Mouse (Mus musculus) ES-E14 (cell line): ENCODE measurements at regions not wholly inside any gene's neighbourhood (a gene's known extent, or its start where the extent isn't known, plus 50 kb on each side); places are given as distances from the start of the nearest gene placed in this dataset.

Experiments
- DNase-seq: peaks from one replicate; pipeline ENCODE4 v3.0.0-alpha.2; 2013; ENCODE audit warnings: low read depth, low spot score
- H3K27ac ChIP-seq: 2 replicates; pipeline ENCODE4 v1.5.1; 2012; ENCODE audit warnings: low read depth, mild to moderate bottlenecking, low read length, moderate library complexity, mixed read lengths; ENCODE audit not compliant: poor library complexity, insufficient read depth, severe bottlenecking
- H3K36me3 ChIP-seq: 2 replicates; pipeline ENCODE4 v1.6.1; 2012; ENCODE audit warnings: mild to moderate bottlenecking, low read length, moderate library complexity, mixed read lengths; ENCODE audit not compliant: control insufficient read depth, poor library complexity, insufficient read depth, severe bottlenecking
- H3K4me1 ChIP-seq, 2 experiments: fragments of 150-350 bp in 1 of 2; sonication (generic) in 1 of 2; 2 replicates each; pipeline ENCODE4 v1.6.1; 2012; ENCODE audit warnings: low read length in 2 of 2, mild to moderate bottlenecking in 1 of 2, mixed read lengths in 1 of 2; ENCODE audit not compliant: control insufficient read depth in 2 of 2, insufficient read depth in 2 of 2, poor library complexity in 1 of 2
- H3K4me3 ChIP-seq, 2 experiments: fragments of 150-350 bp in 1 of 2; sonication (generic) in 1 of 2; 2 replicates each; pipeline ENCODE4 v1.5.1; 2012; ENCODE audit warnings: low read length in 2 of 2, low read depth in 1 of 2, mild to moderate bottlenecking in 1 of 2, mixed read lengths in 1 of 2; ENCODE audit not compliant: insufficient read depth in 1 of 2, poor library complexity in 1 of 2, severe bottlenecking in 1 of 2
- H3K9ac ChIP-seq: 2 replicates; pipeline ENCODE4 v1.6.1; 2012; ENCODE audit warnings: low read depth, mild to moderate bottlenecking, low read length, mixed read lengths; ENCODE audit not compliant: poor library complexity, insufficient read depth, severe bottlenecking
- H3K9me3 ChIP-seq: fragments of 150-350 bp; sonication (generic); 2 replicates; pipeline ENCODE4 v1.6.1; 2012; ENCODE audit warnings: low read depth, mild to moderate bottlenecking, low read length; ENCODE audit not compliant: control insufficient read depth, insufficient read depth
- CHD2 ChIP-seq: IDR thresholded peaks from 2 replicates; pipeline ENCODE4 v1.6.1; 2014; ENCODE audit warnings: mild to moderate bottlenecking, low read depth, low read length, inconsistent platforms
- HCFC1 ChIP-seq: IDR thresholded peaks from 2 replicates; pipeline ENCODE4 v1.6.1; 2012; ENCODE audit warnings: low read length, inconsistent platforms, borderline replicate concordance; ENCODE audit not compliant: insufficient read depth
- MAFK ChIP-seq: IDR thresholded peaks from 2 replicates; pipeline ENCODE4 v1.6.1; 2014; ENCODE audit warnings: mild to moderate bottlenecking, low read depth, low read length, inconsistent platforms; ENCODE audit not compliant: insufficient read depth
- ZC3H11A ChIP-seq: IDR thresholded peaks from 2 replicates; pipeline ENCODE4 v1.6.1; 2012; ENCODE audit warnings: low read depth, mild to moderate bottlenecking, inconsistent platforms, low read length, borderline replicate concordance
- ZNF384 ChIP-seq: IDR thresholded peaks from 2 replicates; pipeline ENCODE4 v1.6.1; 2012; ENCODE audit warnings: low read depth, low read length, inconsistent platforms
- in situ Hi-C, 2 experiments: fragments of 600-800 bp; cut with MboI; formaldehyde crosslinking; loops; one replicate each; pipeline ENCODE4 v1.15.1; 2025; ENCODE audit warnings: low sequenced_read_pairs in 2 of 2, inconsistent platforms in 1 of 2; ENCODE audit not compliant: unreplicated experiment in 2 of 2

- Histone ChIP-seq H3K9ac (no peak overlapping the region), H3K36me3 (no peaks in the 10 kb centered on the region), H3K4me3 (no peak overlapping the region), H3K27ac (no peak overlapping the region), H3K9me3 (no peaks in the 10 kb centered on the region), H3K4me1 (peaks cover 0 to 10% of the 10 kb centered on the region in 2 experiments; a peak in 2 of 4 replicates)
- no peak for DNase-seq
- in situ Hi-C loops, result no loop called here
- no peak for TF ChIP-seq CHD2
- no peak for TF ChIP-seq ZNF384
- TF ChIP-seq MAFK, result no peak
- no peak for TF ChIP-seq HCFC1
These were observed 63.6 kb upstream of the Dapk1 start for GRCm38 (mm10) chr13:60538110-60538509.

- in situ Hi-C loops, result no loop called here
- H3K4me1 ChIP-seq, result peaks cover 0 to 10% of the 10 kb centered on the region in 2 experiments; a peak in 2 of 4 replicates
- DNase-seq, result no peak
- H3K36me3 ChIP-seq, result no peaks in the 10 kb centered on the region
- no peak for TF ChIP-seq HCFC1
- no peak for TF ChIP-seq ZNF384
- no peak for TF ChIP-seq MAFK
- no peak for TF ChIP-seq CHD2
- TF ChIP-seq ZC3H11A, result no peak
- H3K9me3 ChIP-seq, result no peaks in the 10 kb centered on the region
- no peak overlapping the region for H3K27ac ChIP-seq
- no peak overlapping the region for H3K4me3 ChIP-seq
- no peak overlapping the region for H3K9ac ChIP-seq
These were observed 60.6 kb upstream of the Dapk1 start for GRCm38 (mm10) chr13:60541165-60541564.

GRCm38 (mm10) chr13:60544363-60544762 lies 57.4 kb upstream of the Dapk1 start:
- TF ChIP-seq ZC3H11A (no peak), CHD2 (no peak), HCFC1 (no peak), MAFK (no peak), ZNF384 (no peak)
- in situ Hi-C loops, result no loop called here

GRCm38 (mm10) chr13:60545999-60546733 lies 55.6 kb upstream of the Dapk1 start:
- in situ Hi-C loops, result no loop called here

More at GRCm38 (mm10) chr13:60544363-60544762, 57.4 kb upstream of the Dapk1 start:
- H3K9ac ChIP-seq, result no peak overlapping the region
- no peak overlapping the region for H3K4me3 ChIP-seq
- no peaks in the 10 kb centered on the region for H3K4me1 ChIP-seq
- H3K36me3 ChIP-seq, result no peaks in the 10 kb centered on the region
- H3K9me3 ChIP-seq, result no peaks in the 10 kb centered on the region
- no peak overlapping the region for H3K27ac ChIP-seq
- no peak for DNase-seq

More at GRCm38 (mm10) chr13:60545999-60546733, 55.6 kb upstream of the Dapk1 start:
- DNase-seq, result no peak
- H3K36me3 ChIP-seq, result no peaks in the 10 kb centered on the region
- no peak overlapping the region for H3K9ac ChIP-seq
- H3K4me3 ChIP-seq, result no peak overlapping the region
- H3K27ac ChIP-seq, result no peak overlapping the region
- H3K4me1 ChIP-seq, result no peaks in the 10 kb centered on the region
- TF ChIP-seq MAFK (no peak), ZNF384 (no peak), CHD2 (no peak), ZC3H11A (no peak), HCFC1 (no peak)
- H3K9me3 ChIP-seq, result no peaks in the 10 kb centered on the region
